Mouse (Mus musculus) bone marrow macrophage, adult 2 months (primary cell): ENCODE measurements around the gene Rex1bd. TPM values are rescaled to one million over a fixed set of nuclear protein-coding genes. Genes with fewer than 3 reads are reported as not detected.

Experiments
- H3K27ac ChIP-seq: 2 replicates; pipeline ENCODE4 v1.5.1; 2012; ENCODE audit warnings: low read depth, low read length; ENCODE audit not compliant: insufficient read depth
- H3K4me1 ChIP-seq: 2 replicates; pipeline ENCODE4 v1.6.1; 2012; ENCODE audit warnings: low read length; ENCODE audit not compliant: control insufficient read depth, insufficient read depth
- H3K4me3 ChIP-seq: 2 replicates; pipeline ENCODE4 v1.5.1; 2012; ENCODE audit warnings: mild to moderate bottlenecking, low read length, moderate library complexity; ENCODE audit not compliant: insufficient read depth
- CTCF ChIP-seq: IDR thresholded peaks from 2 replicates; pipeline ENCODE4 v1.5.1; 2012; ENCODE audit warnings: low read depth, mild to moderate bottlenecking, low read length, moderate library complexity
- POLR2A ChIP-seq: IDR thresholded peaks from 2 replicates; pipeline ENCODE4 v1.6.1; 2012; ENCODE audit warnings: mild to moderate bottlenecking, low read depth, low read length, borderline replicate concordance
- polyA plus RNA-seq: library from polyadenylated mRNA; stranded (reverse); fragments of >200 nt; gene quantifications from 2 replicates; pipeline ENCODE4 v1.2.4, GENCODE M21; 2012; ENCODE audit not compliant: missing spikeins, insufficient read depth, insufficient read length

The Rex1bd gene
- polyA plus RNA-seq, 1 experiment, result 80.7 TPM

DNA sequence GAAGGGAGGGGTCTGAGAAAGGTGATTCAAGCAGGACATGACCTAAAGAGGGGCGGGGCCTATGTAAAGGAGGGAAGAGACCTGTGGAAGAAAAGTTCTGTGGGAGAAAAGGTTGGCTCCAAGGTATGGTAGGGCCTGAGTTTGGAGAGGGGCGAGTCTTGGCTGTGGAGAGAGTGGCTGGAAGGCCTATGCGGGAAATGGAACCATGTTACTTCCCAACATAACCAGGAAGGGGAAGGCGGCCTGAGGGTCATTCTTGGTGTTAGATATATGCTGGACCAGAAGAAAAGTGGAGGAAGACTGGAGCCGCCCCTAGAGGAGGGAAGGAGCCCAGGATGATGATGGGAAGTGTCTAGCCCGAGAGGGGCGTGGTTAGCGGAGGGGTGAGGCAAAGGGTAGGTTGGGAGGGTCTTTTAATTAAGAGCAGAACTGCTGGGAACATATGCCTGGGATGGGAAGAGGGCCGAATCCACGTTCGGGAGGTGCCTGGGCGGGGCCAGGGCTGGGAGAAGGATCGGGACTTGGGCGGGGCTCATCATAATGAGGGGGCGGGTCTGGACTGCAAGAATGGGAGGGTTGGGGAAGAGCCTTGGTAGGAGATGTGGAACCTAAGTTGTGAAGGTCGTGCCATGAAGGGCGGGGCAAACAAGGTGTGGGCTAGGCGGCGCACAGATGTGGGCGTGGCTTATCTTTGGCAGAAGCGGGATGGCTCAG is 29.1 kb downstream of the Rex1bd start:
- Histone ChIP-seq H3K4me3 (peak overlapping the region; percentile 98), H3K4me1 (peaks cover 6% of the 10 kb centered on the region; the same call in 1 of the 2 replicates), H3K27ac (no peak overlapping the region)
- no peak for TF ChIP-seq POLR2A
- no peak for TF ChIP-seq CTCF

DNA sequence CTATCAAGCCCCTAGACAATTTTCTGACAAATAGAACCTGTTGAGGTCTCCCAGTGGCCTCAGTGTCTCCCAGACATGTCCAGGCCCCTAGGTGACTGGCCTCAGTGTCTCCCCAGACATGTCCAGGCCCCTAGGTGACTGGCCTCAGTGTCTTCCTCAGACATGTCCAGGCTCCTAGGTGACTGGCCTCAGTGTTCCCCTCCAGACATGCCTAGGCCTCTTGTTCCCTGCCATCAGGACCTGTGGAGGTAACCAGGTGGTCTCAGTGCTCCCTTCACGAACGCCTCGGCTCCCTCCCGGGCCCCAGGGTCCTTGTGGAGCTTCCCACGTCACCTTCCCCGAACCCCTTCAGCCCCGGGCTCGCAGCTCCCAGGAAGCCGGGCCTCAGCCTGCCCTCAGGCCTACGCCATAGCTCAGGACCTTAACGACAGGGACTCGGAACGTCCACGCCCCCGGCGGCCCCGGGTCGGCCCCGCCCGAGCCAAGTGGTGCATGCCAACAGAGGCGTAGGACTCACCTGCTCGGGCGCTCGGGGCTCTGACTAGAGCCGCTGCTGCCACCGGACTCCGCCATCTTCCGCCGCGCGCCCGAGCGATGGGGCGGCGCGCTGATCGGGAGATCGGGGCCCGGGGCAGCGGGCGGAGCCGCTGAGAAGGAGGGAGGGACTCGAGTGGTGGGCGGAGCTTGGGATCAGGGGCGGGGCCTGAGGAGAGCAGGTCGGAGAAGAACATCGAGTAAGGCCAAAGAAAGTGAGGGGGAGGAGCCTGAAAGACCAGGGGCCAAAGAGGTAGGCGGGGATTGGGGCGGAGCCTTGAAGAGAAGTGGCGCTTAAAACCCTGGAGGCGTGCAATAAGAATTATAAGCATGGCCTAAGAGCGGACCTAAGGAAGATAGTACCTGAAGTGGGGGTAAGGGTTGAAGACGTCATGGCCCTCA is 30.0 kb downstream of the Rex1bd start, which contains the start of gene Klhl26:
Klhl26 (minus strand) TSS at position 636 of the 936 bp plus-strand sequence.
- TF ChIP-seq POLR2A, result no peak; the same call in 1 of the 2 replicates
- TF ChIP-seq CTCF, result no peak
- Histone ChIP-seq H3K4me3 (peak within 1 kb of the TSS; percentile 98), H3K27ac (peak within 1 kb of the TSS; percentile 34), H3K4me1 (peaks cover 6% of the 10 kb centered on the region; the same call in 1 of the 2 replicates)

DNA sequence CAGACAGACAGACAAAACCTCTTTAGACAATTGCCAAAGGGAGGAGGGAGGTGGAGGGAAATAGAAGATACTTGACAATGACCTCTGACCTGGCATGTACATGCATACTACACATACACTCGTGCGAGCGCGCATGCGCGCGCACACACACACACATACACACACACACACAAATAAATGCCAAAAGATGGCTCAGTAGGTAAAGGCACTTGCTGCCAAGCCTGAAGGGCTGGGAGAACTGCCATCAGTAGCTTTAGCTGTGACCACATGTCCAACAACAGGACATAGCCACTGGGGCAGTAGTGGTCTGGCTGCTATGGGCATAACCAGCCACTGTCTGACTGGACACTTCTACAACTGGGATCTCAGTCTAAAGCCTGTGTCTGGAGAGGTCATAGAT is 34.7 kb downstream of the Rex1bd start:
- H3K27ac ChIP-seq, result no peak overlapping the region
- TF ChIP-seq POLR2A (no peak), CTCF (no peak)
- H3K4me1 ChIP-seq, result peaks cover 6% of the 10 kb centered on the region; the same call in 1 of the 2 replicates
- H3K4me3 ChIP-seq, result no peak overlapping the region

DNA sequence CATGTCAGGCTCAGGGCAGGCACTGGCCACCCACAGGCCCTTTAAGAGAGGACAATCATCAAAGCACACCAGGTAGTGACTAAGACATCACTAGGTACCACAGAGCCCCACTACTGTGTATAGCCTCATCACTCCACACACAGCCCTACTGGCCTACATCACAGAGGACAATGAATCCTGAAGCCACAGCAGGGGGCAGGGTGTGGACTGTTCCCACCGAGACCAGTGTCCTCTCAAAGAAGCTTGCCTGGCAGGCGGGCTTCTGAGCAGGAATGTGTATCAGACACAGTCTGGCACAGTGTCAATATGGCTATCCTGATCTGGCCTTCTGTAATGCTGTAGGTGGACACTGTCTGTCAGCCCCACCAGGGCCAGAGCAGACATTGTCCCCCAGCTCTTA is 36.6 kb downstream of the Rex1bd start:
- Histone ChIP-seq H3K27ac (no peak overlapping the region), H3K4me3 (no peak overlapping the region), H3K4me1 (no peaks in the 10 kb centered on the region; the same call in 1 of the 2 replicates)
- TF ChIP-seq CTCF (no peak), POLR2A (no peak)

DNA sequence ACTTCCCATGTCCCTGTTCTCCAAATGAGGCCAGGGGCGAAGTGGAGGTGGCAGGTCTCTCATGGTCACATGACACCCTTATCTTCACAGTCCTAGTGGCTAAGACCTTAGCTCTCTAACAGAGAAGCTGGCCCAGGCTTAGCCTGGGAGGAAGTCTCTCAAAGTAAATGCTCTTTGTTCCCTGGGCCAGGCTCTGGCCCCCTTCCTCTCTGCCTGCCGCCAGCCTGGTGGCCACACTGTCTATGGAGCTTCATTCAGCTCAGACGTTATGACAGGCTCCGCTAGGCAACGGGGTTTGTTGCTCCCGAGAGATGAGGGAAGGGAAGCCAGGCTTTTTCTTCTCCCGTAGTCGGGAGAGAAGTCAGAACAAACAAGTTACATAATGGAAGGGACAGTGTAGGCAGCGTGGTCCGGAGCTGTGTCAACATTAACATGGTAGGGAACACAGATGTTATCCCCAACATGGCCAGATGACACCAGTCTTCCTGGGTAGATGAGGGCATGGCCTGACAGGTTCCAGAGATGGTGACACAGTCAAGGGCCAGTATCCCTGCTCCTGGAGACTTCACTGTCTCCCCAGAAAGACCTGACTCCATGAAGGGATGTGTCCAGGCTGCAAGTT is 37.1 kb downstream of the Rex1bd start:
- H3K4me1 ChIP-seq, result no peaks in the 10 kb centered on the region; the same call in 1 of the 2 replicates
- TF ChIP-seq CTCF, result no peak
- TF ChIP-seq POLR2A, result no peak
- no peak overlapping the region for H3K27ac ChIP-seq
- no peak overlapping the region for H3K4me3 ChIP-seq

DNA sequence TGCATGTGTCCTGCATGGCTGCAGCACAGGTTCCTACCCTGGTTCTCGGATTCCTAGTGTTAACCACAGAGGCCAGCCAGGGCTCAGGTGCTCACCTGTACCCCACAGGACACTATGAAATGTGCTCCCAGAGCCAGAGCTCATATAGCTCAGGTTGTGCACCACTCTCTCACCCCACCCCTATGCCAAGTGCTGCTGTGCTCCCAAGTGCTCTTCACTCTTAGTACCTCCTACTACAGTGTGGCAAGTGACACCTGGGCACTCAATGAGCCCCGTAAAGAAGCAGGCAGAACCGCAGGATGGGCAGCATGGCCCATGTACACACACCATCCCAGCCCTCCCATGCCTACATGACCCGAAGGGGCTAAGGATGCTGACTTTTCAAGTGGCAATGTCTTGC is 37.8 kb downstream of the Rex1bd start:
- TF ChIP-seq CTCF (no peak), POLR2A (no peak)
- Histone ChIP-seq H3K4me1 (no peaks in the 10 kb centered on the region; the same call in 1 of the 2 replicates), H3K4me3 (no peak overlapping the region), H3K27ac (no peak overlapping the region)

DNA sequence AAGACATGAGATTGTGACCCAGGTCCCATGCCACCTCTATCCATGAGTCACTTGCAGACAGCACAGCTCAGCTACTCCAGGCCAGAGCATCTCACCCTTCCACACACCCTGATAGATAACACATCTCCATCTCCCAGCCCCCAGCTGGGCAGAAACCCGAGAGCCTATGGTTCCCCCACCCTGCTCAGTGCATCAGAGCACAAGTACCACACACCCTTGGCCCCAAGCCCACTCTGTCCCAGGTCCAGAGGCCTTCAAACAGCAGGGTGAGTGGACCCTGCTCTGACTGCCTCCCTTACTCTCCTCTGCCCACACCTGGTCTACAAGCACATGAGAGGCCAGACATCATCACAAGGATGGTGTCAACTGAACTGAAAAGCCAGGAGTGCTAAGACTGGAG is 38.6 kb downstream of the Rex1bd start:
- TF ChIP-seq CTCF, result no peak
- no peak overlapping the region for H3K27ac ChIP-seq
- H3K4me3 ChIP-seq, result no peak overlapping the region
- H3K4me1 ChIP-seq, result no peaks in the 10 kb centered on the region; the same call in 1 of the 2 replicates

DNA sequence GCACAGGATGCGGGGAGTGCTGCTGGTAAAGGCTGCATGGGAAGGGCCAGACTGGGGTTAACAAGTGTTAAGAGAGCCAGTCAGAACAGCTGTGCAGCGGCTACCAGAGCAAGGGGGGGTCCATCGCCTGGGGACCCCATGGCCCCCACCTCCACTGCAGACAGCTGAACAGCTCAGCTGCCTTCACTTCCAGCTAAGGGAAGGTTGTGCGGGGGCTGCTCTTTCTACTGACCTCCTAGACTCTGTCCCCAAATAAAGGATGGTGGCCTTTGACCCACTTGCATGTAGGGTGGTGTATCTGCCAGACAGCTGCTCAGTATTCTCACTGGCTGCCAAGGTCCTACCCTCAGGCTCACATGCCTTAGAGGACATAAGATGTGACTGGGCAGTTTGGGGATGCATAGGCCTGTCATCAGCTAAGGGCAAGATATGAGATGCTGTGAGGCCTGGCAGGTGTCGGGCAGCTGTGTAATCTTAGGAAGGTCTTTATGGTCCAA is 39.3 kb downstream of the Rex1bd start:
- TF ChIP-seq CTCF (no peak), POLR2A (no peak)
- Histone ChIP-seq H3K27ac (no peak overlapping the region), H3K4me1 (no peaks in the 10 kb centered on the region), H3K4me3 (no peak overlapping the region)

DNA sequence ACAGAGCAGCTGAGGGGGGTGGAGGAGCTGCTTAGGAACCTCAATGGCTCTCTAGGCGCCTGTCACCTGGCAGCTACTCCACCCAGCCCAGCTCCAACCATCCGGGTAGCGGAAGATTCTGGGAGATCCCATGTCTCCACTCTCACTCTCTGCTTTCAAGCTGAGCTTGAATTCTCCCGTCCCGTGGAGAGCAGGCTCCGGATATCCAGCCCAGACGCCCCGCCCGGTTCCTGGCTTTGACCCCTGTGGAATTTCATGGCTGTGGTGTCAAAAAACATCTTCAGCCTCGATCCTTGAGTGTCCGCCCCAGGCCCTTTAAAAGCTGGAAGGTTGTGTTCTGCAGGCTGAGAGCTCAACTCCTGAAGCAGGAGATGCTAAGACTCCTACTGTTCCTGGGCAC is 39.8 kb downstream of the Rex1bd start:
- TF ChIP-seq CTCF, result no peak
- TF ChIP-seq POLR2A, result no peak
- Histone ChIP-seq H3K27ac (no peak overlapping the region), H3K4me3 (no peak overlapping the region), H3K4me1 (peaks cover 3% of the 10 kb centered on the region; the same call in 1 of the 2 replicates)

DNA sequence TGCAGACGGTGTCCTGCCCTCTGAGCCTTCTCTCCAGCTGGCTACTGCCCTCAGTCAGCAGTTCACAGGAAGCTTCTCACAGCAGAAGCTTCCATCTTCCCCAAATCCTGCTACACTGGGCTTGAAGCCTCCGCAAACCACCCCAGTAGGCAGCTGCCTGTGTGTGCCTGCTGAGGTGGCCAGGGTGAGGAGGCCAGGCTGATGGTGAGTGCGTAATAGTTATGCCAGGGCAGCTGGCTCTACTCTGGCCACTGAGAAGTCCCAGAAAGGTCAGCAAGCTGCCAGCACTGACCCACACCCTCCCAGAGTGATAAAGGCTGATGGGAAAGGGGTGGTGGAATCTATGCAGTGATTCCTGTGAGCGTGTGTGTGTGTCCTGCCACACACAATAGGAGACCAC is 40.2 kb downstream of the Rex1bd start:
- Histone ChIP-seq H3K4me1 (peaks cover 3% of the 10 kb centered on the region; the same call in 1 of the 2 replicates), H3K27ac (no peak overlapping the region), H3K4me3 (no peak overlapping the region)
- TF ChIP-seq CTCF (no peak), POLR2A (no peak)
